Mouse (Mus musculus): Measurements from ENCODE around the gene Fxyd5. TPM values are rescaled to one million over a fixed set of nuclear protein-coding genes. Genes with fewer than 3 reads are reported as not detected.

Gene Fxyd5
- polyA plus RNA-seq, 1 experiment from 2014 or later = 2.2 TPM

DNA sequence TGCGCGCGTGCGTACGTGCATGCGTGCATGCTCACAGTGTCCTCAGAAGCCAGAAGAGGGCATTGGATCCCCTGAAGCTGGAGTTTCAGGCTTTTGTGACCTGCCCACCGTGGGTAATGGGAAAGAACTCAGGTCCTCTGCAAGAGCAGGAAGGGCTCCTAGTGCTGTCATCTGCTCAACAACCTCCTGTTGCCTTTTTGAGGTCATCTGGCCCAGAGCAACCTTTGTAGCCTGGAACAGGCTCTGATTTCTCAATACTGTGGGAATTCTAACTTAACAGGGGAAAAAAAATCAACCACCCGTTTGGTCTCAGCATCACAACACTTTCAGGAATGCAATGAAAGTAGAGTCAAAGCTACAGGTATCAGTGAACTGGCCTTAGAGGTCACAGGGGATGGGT lies 37.4 kb upstream of the Fxyd5 start:
- in situ Hi-C loops (cut with MboI; ENCODE audit: low pct_unique_long_range_greater_than_20kb) = no loop called here

DNA sequence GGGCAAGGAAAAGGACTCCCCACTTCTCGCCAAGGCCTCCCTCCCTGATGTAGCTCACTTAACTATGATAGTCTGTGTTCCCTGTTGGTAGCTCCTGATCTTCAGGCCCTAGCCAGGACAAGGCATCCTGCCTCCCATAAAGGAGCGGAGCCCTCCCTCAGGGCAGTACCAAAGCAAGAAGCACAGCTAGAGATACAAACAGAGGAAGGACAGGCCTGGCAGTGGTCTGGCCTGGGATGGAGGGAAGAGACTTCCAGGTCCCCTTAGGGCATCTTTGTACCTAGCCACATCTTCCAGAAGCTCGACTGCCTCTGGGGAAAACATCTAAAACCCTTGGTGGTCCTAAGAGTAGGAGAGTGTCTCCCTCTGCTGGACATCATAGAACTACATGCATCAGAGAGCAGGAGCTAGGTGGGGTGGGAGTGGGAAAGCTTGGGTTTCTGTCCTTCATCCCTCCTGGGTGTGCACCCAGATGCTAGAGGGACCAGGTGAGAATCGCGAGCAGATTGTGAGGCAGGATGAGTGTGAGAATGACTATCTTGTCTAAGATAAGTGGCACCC lies 35.7 kb upstream of the Fxyd5 start:
- CTCF ChIA-PET = interaction anchor here (0.9 to 1.8 kb wide), 5 partner anchors 9 to 20 kb away, joined by 3 to 9 read pairs (median 6); partner anchors contain the start of gene Lgi4
- in situ Hi-C loops (cut with MboI; ENCODE audit: low pct_unique_long_range_greater_than_20kb) = no loop called here
- ATAC-seq (no peak), DNase-seq (ENCODE audit: low read depth, low spot score) (no peak)
- H3K27me3 ChIP-seq = no peaks in the 10 kb centered on the region
- TF ChIP-seq CTCF (IDR thresholded peaks at IDR 0.05) = no peak
- POLR2A ChIA-PET = no interaction called here

More for the DNA sequence above, 37.4 kb upstream of the Fxyd5 start:
- POLR2A ChIA-PET = no interaction called here
- DNase-seq (ENCODE audit: low read depth, low spot score) = no peak
- CTCF ChIA-PET = interaction anchor here (0.9 to 1.6 kb wide), 2 partner anchors 10 to 18 kb away, joined by 3 to 7 read pairs; no protein-coding TSS in a partner anchor
- no peak for TF ChIP-seq CTCF (IDR thresholded peaks at IDR 0.05)
- no peak for ATAC-seq
- no peaks in the 10 kb centered on the region for H3K27me3 ChIP-seq

DNA sequence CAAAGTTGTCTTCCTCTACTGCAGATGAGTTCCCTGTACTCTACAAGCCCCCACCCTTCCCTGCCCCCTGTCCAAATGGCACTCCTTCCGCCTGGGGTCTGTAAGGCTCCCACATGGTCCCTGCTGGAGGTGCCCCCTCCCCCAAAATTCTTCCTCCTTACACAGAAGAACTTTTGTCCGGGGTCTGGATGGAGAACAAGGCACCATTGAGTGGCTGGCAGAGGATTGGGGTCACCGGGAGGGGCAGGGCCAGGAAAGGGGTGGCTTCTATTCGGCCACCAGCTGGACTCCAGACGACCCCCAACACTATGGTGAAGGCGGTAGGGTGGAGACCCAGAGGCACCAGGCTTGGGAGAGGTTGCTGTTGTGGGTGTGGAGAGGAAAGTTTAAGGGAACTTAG lies 35.2 kb upstream of the Fxyd5 start:
- ChIA-PET POLR2A (no interaction called here), CTCF (interaction anchor here (0.9 to 1.8 kb wide), 5 partner anchors 10 to 20 kb away, joined by 3 to 9 read pairs (median 6); partner anchors contain the start of gene Lgi4)
- no peaks in the 10 kb centered on the region for H3K27me3 ChIP-seq
- TF ChIP-seq CTCF (IDR thresholded peaks at IDR 0.05) = no peak
- in situ Hi-C loops (cut with MboI; ENCODE audit: low pct_unique_long_range_greater_than_20kb) = no loop called here
- DNase-seq (ENCODE audit: low read depth, low spot score) (no peak), ATAC-seq (no peak)

- no peak for TF ChIP-seq CTCF (IDR thresholded peaks at IDR 0.05)
- ATAC-seq (no peak), DNase-seq (ENCODE audit: low read depth, low spot score) (no peak)
- H3K27me3 ChIP-seq = no peaks in the 10 kb centered on the region
- POLR2A ChIA-PET = no interaction called here
- CTCF ChIA-PET = no interaction called here
- in situ Hi-C loops (cut with MboI; ENCODE audit: low pct_unique_long_range_greater_than_20kb) = no loop called here
These were observed 34.2 kb upstream of the Fxyd5 start, which contains the start of gene Fxyd3 for GRCm38 (mm10) chr7:31076492-31076891. Gene Fxyd3, minus strand, starts transcription at chr7:31076704.

DNA sequence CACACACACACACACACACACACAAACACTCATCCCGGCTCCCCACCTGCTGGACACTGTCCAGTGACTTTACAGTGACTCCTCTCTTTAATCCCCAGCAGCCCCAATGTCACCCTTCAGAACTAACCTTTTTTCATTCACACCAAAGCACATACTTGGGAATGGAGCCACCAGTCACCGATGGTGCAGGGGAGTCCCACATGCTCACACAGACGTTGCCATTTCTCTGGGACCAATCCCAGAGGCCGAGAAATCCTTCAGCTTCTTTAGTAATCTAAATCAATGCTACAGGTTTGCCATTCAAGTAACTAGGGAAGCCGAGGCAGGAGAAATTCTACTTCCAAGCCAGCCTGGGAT lies 32.4 kb upstream of the Fxyd5 start:
- ATAC-seq (no peak), DNase-seq (ENCODE audit: low read depth, low spot score) (no peak)
- no peaks in the 10 kb centered on the region for H3K27me3 ChIP-seq
- in situ Hi-C loops (cut with MboI; ENCODE audit: low pct_unique_long_range_greater_than_20kb) = no loop called here
- no peak for TF ChIP-seq CTCF (IDR thresholded peaks at IDR 0.05)
- ChIA-PET POLR2A (no interaction called here), CTCF (no interaction called here)

- H3K27me3 ChIP-seq = no peaks in the 10 kb centered on the region
- ChIA-PET POLR2A (no interaction called here), CTCF (no interaction called here)
- DNase-seq (ENCODE audit: low read depth, low spot score) = no peak
- no peak for ATAC-seq
- in situ Hi-C loops (cut with MboI; ENCODE audit: low pct_unique_long_range_greater_than_20kb) = no loop called here
- TF ChIP-seq CTCF (IDR thresholded peaks at IDR 0.05) = no peak
These were observed 31.9 kb upstream of the Fxyd5 start for GRCm38 (mm10) chr7:31074061-31074712.

- ATAC-seq (no peak), DNase-seq (ENCODE audit: low read depth, low spot score) (no peak)
- ChIA-PET CTCF (no interaction called here), POLR2A (no interaction called here)
- no peak for TF ChIP-seq CTCF (IDR thresholded peaks at IDR 0.05)
- H3K27me3 ChIP-seq = no peaks in the 10 kb centered on the region
- in situ Hi-C loops (cut with MboI; ENCODE audit: low pct_unique_long_range_greater_than_20kb) = no loop called here
These were observed 31.3 kb upstream of the Fxyd5 start for GRCm38 (mm10) chr7:31073546-31073945.

GRCm38 (mm10) chr7:31072326-31072725 lies 30.0 kb upstream of the Fxyd5 start:
- CTCF ChIA-PET = no interaction called here
- POLR2A ChIA-PET = no interaction called here
- ATAC-seq (no peak), DNase-seq (ENCODE audit: low read depth, low spot score) (no peak)
- H3K27me3 ChIP-seq = no peaks in the 10 kb centered on the region
- in situ Hi-C loops (cut with MboI; ENCODE audit: low pct_unique_long_range_greater_than_20kb) = no loop called here
- no peak for TF ChIP-seq CTCF (IDR thresholded peaks at IDR 0.05)

- POLR2A ChIA-PET = no interaction called here
- DNase-seq (ENCODE audit: low read depth, low spot score) (no peak), ATAC-seq (no peak)
- in situ Hi-C loops (cut with MboI; ENCODE audit: low pct_unique_long_range_greater_than_20kb) = no loop called here
- no peak for TF ChIP-seq CTCF (IDR thresholded peaks at IDR 0.05)
- no peaks in the 10 kb centered on the region for H3K27me3 ChIP-seq
- CTCF ChIA-PET = no interaction called here
These were observed 28.0 kb upstream of the Fxyd5 start for GRCm38 (mm10) chr7:31070324-31070723.

DNA sequence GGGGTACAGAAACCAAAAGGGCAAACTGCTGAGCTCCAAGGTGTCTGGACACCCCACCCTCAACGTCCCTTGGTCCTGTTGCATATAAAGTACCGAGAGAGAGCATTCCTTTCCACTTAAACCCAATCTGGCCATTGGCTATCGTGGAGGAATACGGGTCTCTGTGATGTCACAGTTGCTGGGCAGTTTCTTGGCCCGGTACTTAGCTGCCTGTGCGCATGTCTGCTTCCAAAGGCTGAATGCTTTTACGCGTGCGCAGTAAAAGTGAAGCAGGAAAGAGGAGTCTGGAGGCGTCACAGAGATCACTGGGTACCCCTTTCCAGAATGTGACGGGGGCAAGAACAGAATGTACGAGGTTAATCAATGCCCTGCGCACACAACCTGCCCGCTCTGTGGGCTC lies 27.2 kb upstream of the Fxyd5 start:
- CTCF ChIA-PET = interaction anchor here (2.1 kb wide), 1 partner anchor 11 kb away, joined by 8 read pairs; the partner anchor contains the start of gene Lgi4
- POLR2A ChIA-PET = no interaction called here
- H3K27me3 ChIP-seq = no peaks in the 10 kb centered on the region
- TF ChIP-seq CTCF (IDR thresholded peaks at IDR 0.05) = no peak
- no peak for ATAC-seq
- in situ Hi-C loops (cut with MboI; ENCODE audit: low pct_unique_long_range_greater_than_20kb) = no loop called here
- no peak for DNase-seq (ENCODE audit: low read depth, low spot score)

DNA sequence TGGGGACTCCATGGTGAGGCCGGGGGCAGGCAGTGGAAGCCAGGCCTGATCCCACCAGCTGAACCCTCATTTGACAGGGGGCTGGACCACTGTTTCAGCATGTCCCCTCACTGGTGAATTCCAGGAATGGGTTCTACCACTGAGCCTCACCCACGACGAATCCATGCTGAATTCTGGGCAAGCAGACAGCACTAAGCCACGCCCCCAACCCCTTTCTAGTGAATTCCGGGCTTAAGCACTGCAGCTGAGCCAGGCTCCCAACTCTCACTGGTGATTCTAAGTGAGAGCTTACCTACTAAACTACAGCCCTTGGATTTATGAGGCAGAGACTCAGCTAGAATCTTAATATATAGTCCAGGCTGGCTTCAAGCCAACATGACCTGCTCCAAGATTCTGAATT lies 25.6 kb upstream of the Fxyd5 start:
- no peaks in the 10 kb centered on the region for H3K27me3 ChIP-seq
- in situ Hi-C loops (cut with MboI; ENCODE audit: low pct_unique_long_range_greater_than_20kb) = no loop called here
- TF ChIP-seq CTCF (IDR thresholded peaks at IDR 0.05) = no peak
- no peak for DNase-seq (ENCODE audit: low read depth, low spot score)
- CTCF ChIA-PET = interaction anchor here (2.1 kb wide), 1 partner anchor 9 kb away, joined by 8 read pairs; the partner anchor contains the start of gene Lgi4
- POLR2A ChIA-PET = no interaction called here
- ATAC-seq = no peak

Data from Patski (cell line).